Mouse (Mus musculus): ENCODE measurements around the gene Snap91. TPM values are rescaled to one million over a fixed set of nuclear protein-coding genes. Genes with fewer than 3 reads are reported as not detected.

Gene Snap91
- total RNA-seq, 2 experiments from 2014 or later: 378 to 413 TPM

GRCm38 (mm10) chr9:86817673-86818072, 62.8 kb downstream of the Snap91 start:
- no peak for DNase-seq
- intact Hi-C loops (cut with DNase I): no loop called here

GRCm38 (mm10) chr9:86814340-86814739, 66.1 kb downstream of the Snap91 start:
- no peak for DNase-seq
- intact Hi-C loops (cut with DNase I): no loop called here

- intact Hi-C loops (cut with DNase I): no loop called here
- DNase-seq: no peak
Observed at GRCm38 (mm10) chr9:86813327-86813726, 67.1 kb downstream of the Snap91 start.

- intact Hi-C loops (cut with DNase I): no loop called here
- DNase-seq: no peak
Observed at GRCm38 (mm10) chr9:86810696-86811232, 69.7 kb downstream of the Snap91 start.

GRCm38 (mm10) chr9:86810213-86810612, 70.2 kb downstream of the Snap91 start:
- intact Hi-C loops (cut with DNase I): no loop called here
- no peak for DNase-seq

GRCm38 (mm10) chr9:86800600-86801163, 79.8 kb downstream of the Snap91 start:
- no peak for DNase-seq

GRCm38 (mm10) chr9:86799099-86799498, 81.4 kb downstream of the Snap91 start:
- no peak for DNase-seq
- intact Hi-C loops (cut with DNase I): no loop called here

More at GRCm38 (mm10) chr9:86800600-86801163, 79.8 kb downstream of the Snap91 start:
- intact Hi-C loops (cut with DNase I): loop anchor here (10.0 kb wide), 1 partner anchor 206 kb away; no protein-coding TSS in a partner anchor

- intact Hi-C loops (cut with DNase I): no loop called here
- no peak for DNase-seq
Observed at GRCm38 (mm10) chr9:86798686-86799085, 81.8 kb downstream of the Snap91 start.

GRCm38 (mm10) chr9:86798129-86798528, 82.3 kb downstream of the Snap91 start:
- DNase-seq: no peak
- intact Hi-C loops (cut with DNase I): no loop called here

GRCm38 (mm10) chr9:86797553-86797952, 82.9 kb downstream of the Snap91 start:
- intact Hi-C loops (cut with DNase I): no loop called here
- no peak for DNase-seq

- no peak for DNase-seq
Observed at GRCm38 (mm10) chr9:86795236-86795635, 85.2 kb downstream of the Snap91 start.

GRCm38 (mm10) chr9:86791927-86792326, 88.5 kb downstream of the Snap91 start:
- intact Hi-C loops (cut with DNase I): no loop called here
- no peak for DNase-seq

More at GRCm38 (mm10) chr9:86795236-86795635, 85.2 kb downstream of the Snap91 start:
- intact Hi-C loops (cut with DNase I): no loop called here

GRCm38 (mm10) chr9:86789186-86789585, 91.3 kb downstream of the Snap91 start:
- no peak for DNase-seq
- intact Hi-C loops (cut with DNase I): no loop called here

- no peak for DNase-seq
- intact Hi-C loops (cut with DNase I): no loop called here
Observed at GRCm38 (mm10) chr9:86782836-86783235, 97.6 kb downstream of the Snap91 start.

- intact Hi-C loops (cut with DNase I): no loop called here
- no peak for DNase-seq
Observed at GRCm38 (mm10) chr9:86781426-86781825, 99.0 kb downstream of the Snap91 start.

- intact Hi-C loops (cut with DNase I): no loop called here
- no peak for DNase-seq
Observed at GRCm38 (mm10) chr9:86778212-86778611, 102.2 kb downstream of the Snap91 start.

- DNase-seq: no peak
- intact Hi-C loops (cut with DNase I): no loop called here
Observed at GRCm38 (mm10) chr9:86777309-86777708, 103.1 kb downstream of the Snap91 start.

- no peak for DNase-seq
- intact Hi-C loops (cut with DNase I): no loop called here
Observed at GRCm38 (mm10) chr9:86775374-86775773, 105.1 kb downstream of the Snap91 start.

- DNase-seq: no peak
- intact Hi-C loops (cut with DNase I): no loop called here
Observed at GRCm38 (mm10) chr9:86773996-86774395, 106.5 kb downstream of the Snap91 start.

- intact Hi-C loops (cut with DNase I): no loop called here
- no peak for DNase-seq
Observed at GRCm38 (mm10) chr9:86772897-86773296, 107.6 kb downstream of the Snap91 start.

- no peak for DNase-seq
- intact Hi-C loops (cut with DNase I): no loop called here
Observed at GRCm38 (mm10) chr9:86766991-86767390, 113.5 kb downstream of the Snap91 start.

- DNase-seq: no peak
- intact Hi-C loops (cut with DNase I): no loop called here
Observed at GRCm38 (mm10) chr9:86764002-86764401, 116.5 kb downstream of the Snap91 start.
